Mouse (Mus musculus) intestine, embryonic 16.5 days (tissue): ENCODE measurements at regions not wholly inside any gene's neighbourhood (a gene's known extent, or its start where the extent isn't known, plus 50 kb on each side); places are given as distances from the start of the nearest gene placed in this dataset.

ENCODE experiments used
- ATAC-seq: fragments of 200-750 bp; cut with Nextera tagmentation; 2 replicates; pipeline ENCODE4 v1.8.0; 2017; ENCODE audit warnings: moderate TSS enrichment, moderate library complexity
- H3K27ac ChIP-seq: fragments of 300-500 bp; sonication (generic); 2 replicates; pipeline ENCODE4 v1.5.1; 2014; ENCODE audit warnings: mild to moderate bottlenecking, low read length
- H3K27me3 ChIP-seq: fragments of 300-500 bp; sonication (generic); replicated peaks from 2 replicates; pipeline ENCODE4 v1.6.1; 2014; ENCODE audit warnings: low read length, control low read depth, mixed read lengths; ENCODE audit not compliant: control insufficient read depth, insufficient read depth
- H3K36me3 ChIP-seq: fragments of 300-500 bp; sonication (generic); 2 replicates; pipeline ENCODE4 v1.6.1; 2014; ENCODE audit warnings: low read length, control low read depth; ENCODE audit not compliant: control insufficient read depth, insufficient read depth
- H3K4me1 ChIP-seq: fragments of 300-500 bp; sonication (generic); 2 replicates; pipeline ENCODE4 v1.6.1; 2014; ENCODE audit warnings: low read length, control low read depth, mixed read lengths; ENCODE audit not compliant: control insufficient read depth, insufficient read depth
- H3K4me2 ChIP-seq: fragments of 300-500 bp; sonication (generic); 2 replicates; pipeline ENCODE4 v1.6.1; 2014; ENCODE audit warnings: low read depth, low read length, control low read depth
- H3K4me3 ChIP-seq: fragments of 300-500 bp; sonication (generic); 2 replicates; pipeline ENCODE4 v1.5.1; 2014; ENCODE audit warnings: mild to moderate bottlenecking, low read length
- H3K9ac ChIP-seq: fragments of 300-500 bp; sonication (generic); 2 replicates; pipeline ENCODE4 v1.6.1; 2014; ENCODE audit warnings: low read depth, low read length
- H3K9me3 ChIP-seq: fragments of 300-500 bp; sonication (generic); 2 replicates; pipeline ENCODE4 v1.6.1; 2016; ENCODE audit warnings: low read length, control low read depth; ENCODE audit not compliant: control insufficient read depth
- WGBS: fragments of 180-500 bp; shearing (Covaris S2); extraction: QIAGEN DNeasy Blood & Tissue Kit; methylation state at CpG from one replicate; pipeline ENCODE4 v1.1.7; 2014; 5-methylcytosine and 5-hydroxymethylcytosine counted together

GRCm38 (mm10) chr10:106380628-106381027, 89.5 kb upstream of the Ppfia2 start:
- no peaks in the 10 kb centered on the region for H3K4me1 ChIP-seq
- H3K27me3 ChIP-seq: no peaks in the 10 kb centered on the region
- no peak overlapping the region for H3K27ac ChIP-seq
- no peaks in the 10 kb centered on the region for H3K36me3 ChIP-seq
- no peak for ATAC-seq
- H3K9ac ChIP-seq: no peak overlapping the region
- no peak overlapping the region for H3K4me3 ChIP-seq
- WGBS: 61% methylated on average over 2 of the region's 2 CpGs
- no peaks in the 10 kb centered on the region for H3K9me3 ChIP-seq
- H3K4me2 ChIP-seq: no peak overlapping the region

- Histone ChIP-seq H3K27ac (no peak overlapping the region), H3K9me3 (no peaks in the 10 kb centered on the region), H3K27me3 (no peaks in the 10 kb centered on the region), H3K9ac (no peak overlapping the region), H3K36me3 (no peaks in the 10 kb centered on the region), H3K4me3 (no peak overlapping the region), H3K4me1 (no peaks in the 10 kb centered on the region), H3K4me2 (no peak overlapping the region)
- ATAC-seq: no peak
- 81% methylated on average over 3 of the region's 3 CpGs for WGBS
These were observed 61.4 kb upstream of the Ppfia2 start for GRCm38 (mm10) chr10:106408705-106409104.

- Histone ChIP-seq H3K27ac (no peak overlapping the region), H3K9ac (no peak overlapping the region), H3K4me2 (no peak overlapping the region), H3K4me1 (no peaks in the 10 kb centered on the region), H3K27me3 (no peaks in the 10 kb centered on the region), H3K9me3 (no peaks in the 10 kb centered on the region), H3K36me3 (no peaks in the 10 kb centered on the region), H3K4me3 (no peak overlapping the region)
- no peak for ATAC-seq
- WGBS: 73% methylated on average over 4 of the region's 4 CpGs
These were observed 57.0 kb upstream of the Ppfia2 start for GRCm38 (mm10) chr10:106413181-106413580.

- Histone ChIP-seq H3K4me1 (no peaks in the 10 kb centered on the region), H3K4me3 (no peak overlapping the region), H3K4me2 (no peak overlapping the region), H3K27ac (no peak overlapping the region), H3K9me3 (no peaks in the 10 kb centered on the region), H3K9ac (no peak overlapping the region), H3K36me3 (no peaks in the 10 kb centered on the region), H3K27me3 (no peaks in the 10 kb centered on the region)
- ATAC-seq: no peak
- 61% methylated on average over 1 of the region's 1 CpGs for WGBS
These were observed 55.1 kb upstream of the Ppfia2 start for GRCm38 (mm10) chr10:106414990-106415389.

- Histone ChIP-seq H3K4me3 (no peak overlapping the region), H3K4me1 (no peaks in the 10 kb centered on the region), H3K36me3 (no peaks in the 10 kb centered on the region), H3K4me2 (no peak overlapping the region), H3K9me3 (no peaks in the 10 kb centered on the region), H3K27me3 (no peaks in the 10 kb centered on the region), H3K27ac (no peak overlapping the region), H3K9ac (no peak overlapping the region)
- no peak for ATAC-seq
These were observed 53.0 kb upstream of the Ppfia2 start for GRCm38 (mm10) chr10:106417156-106417555.
